Mouse (Mus musculus): Measurements from ENCODE around the gene Foxf2. TPM values are rescaled to one million over a fixed set of nuclear protein-coding genes. Genes with fewer than 3 reads are reported as not detected.

Foxf2 gene
- polyA plus RNA-seq (2015; fragmentation: Nextera tagmentation; extraction: Ambion mirVana) = 2.7 and 3.0 TPM in 2 replicates

- Histone ChIP-seq H3K4me2 (replicated peaks) (peak within 1 kb of the TSS; percentile 94), H3K4me3 (peak within 1 kb of the TSS; percentile 55), H3K36me3 (no peaks in the 10 kb centered on the region), H3K4me1 (peaks cover 37% of the 10 kb centered on the region), H3K27ac (no peak within 1 kb of the TSS), H3K9me3 (no peaks in the 10 kb centered on the region), H3K9ac (peak within 1 kb of the TSS; percentile 68), H3K27me3 (peaks cover 99% of the 10 kb centered on the region)
- no peak for ATAC-seq (ENCODE audit: low FRiP score, low read depth)
- under 1% methylated on average over 66 of the region's 74 CpGs for WGBS
These were observed at the start of gene Foxf2 for GRCm38 (mm10) chr13:31625333-31626101. Gene Foxf2, plus strand, starts transcription at chr13:31625816.

GRCm38 (mm10) chr13:31576696-31577095, 48.9 kb upstream of the Foxf2 start:
- WGBS = 17% methylated on average over 4 of the region's 4 CpGs
- Histone ChIP-seq H3K9me3 (no peaks in the 10 kb centered on the region), H3K27me3 (peaks cover 44% of the 10 kb centered on the region), H3K4me2 (replicated peaks) (no peak overlapping the region), H3K36me3 (no peaks in the 10 kb centered on the region), H3K9ac (no peak overlapping the region), H3K27ac (no peak overlapping the region), H3K4me3 (no peak overlapping the region), H3K4me1 (peaks cover 23% of the 10 kb centered on the region)
- no peak for ATAC-seq (ENCODE audit: low FRiP score, low read depth)

GRCm38 (mm10) chr13:31577576-31577975, 48.0 kb upstream of the Foxf2 start:
- Histone ChIP-seq H3K27me3 (peaks cover 42% of the 10 kb centered on the region), H3K36me3 (no peaks in the 10 kb centered on the region), H3K4me3 (no peak overlapping the region), H3K27ac (no peak overlapping the region), H3K4me2 (replicated peaks) (no peak overlapping the region), H3K9ac (no peak overlapping the region), H3K4me1 (peaks cover 23% of the 10 kb centered on the region), H3K9me3 (no peaks in the 10 kb centered on the region)
- 25% methylated on average over 6 of the region's 6 CpGs for WGBS
- ATAC-seq (ENCODE audit: low FRiP score, low read depth) = no peak

GRCm38 (mm10) chr13:31578389-31578788, 47.2 kb upstream of the Foxf2 start:
- 0 out of 2 replicates have a peak, but pooled peaks have one; percentile 32 for ATAC-seq (ENCODE audit: low FRiP score, low read depth)
- 18% methylated on average over 10 of the region's 10 CpGs for WGBS
- H3K9me3 ChIP-seq = no peaks in the 10 kb centered on the region
- peaks cover 36% of the 10 kb centered on the region for H3K27me3 ChIP-seq
- peak overlapping the region; percentile 19 for H3K4me2 ChIP-seq (replicated peaks)
- no peaks in the 10 kb centered on the region for H3K36me3 ChIP-seq
- H3K27ac ChIP-seq = no peak overlapping the region
- no peak overlapping the region for H3K9ac ChIP-seq
- peaks cover 23% of the 10 kb centered on the region for H3K4me1 ChIP-seq
- H3K4me3 ChIP-seq = no peak overlapping the region

- Histone ChIP-seq H3K4me1 (peaks cover 23% of the 10 kb centered on the region), H3K9ac (no peak overlapping the region), H3K4me2 (replicated peaks) (no peak overlapping the region), H3K9me3 (no peaks in the 10 kb centered on the region), H3K36me3 (no peaks in the 10 kb centered on the region), H3K27ac (no peak overlapping the region), H3K4me3 (no peak overlapping the region), H3K27me3 (peaks cover 25% of the 10 kb centered on the region)
- 62% methylated on average over 9 of the region's 9 CpGs for WGBS
- ATAC-seq (ENCODE audit: low FRiP score, low read depth) = no peak
These were observed 45.8 kb upstream of the Foxf2 start for GRCm38 (mm10) chr13:31579866-31580265.

- Histone ChIP-seq H3K9ac (no peak overlapping the region), H3K36me3 (no peaks in the 10 kb centered on the region), H3K4me2 (replicated peaks) (no peak overlapping the region), H3K27ac (no peak overlapping the region), H3K4me3 (no peak overlapping the region), H3K27me3 (peaks cover 14% of the 10 kb centered on the region; the same call in 1 of the 2 replicates), H3K4me1 (no peaks in the 10 kb centered on the region), H3K9me3 (no peaks in the 10 kb centered on the region)
- no peak for ATAC-seq (ENCODE audit: low FRiP score, low read depth)
- 84% methylated on average over 5 of the region's 5 CpGs for WGBS
These were observed 38.3 kb upstream of the Foxf2 start for GRCm38 (mm10) chr13:31587341-31587740.

DNA sequence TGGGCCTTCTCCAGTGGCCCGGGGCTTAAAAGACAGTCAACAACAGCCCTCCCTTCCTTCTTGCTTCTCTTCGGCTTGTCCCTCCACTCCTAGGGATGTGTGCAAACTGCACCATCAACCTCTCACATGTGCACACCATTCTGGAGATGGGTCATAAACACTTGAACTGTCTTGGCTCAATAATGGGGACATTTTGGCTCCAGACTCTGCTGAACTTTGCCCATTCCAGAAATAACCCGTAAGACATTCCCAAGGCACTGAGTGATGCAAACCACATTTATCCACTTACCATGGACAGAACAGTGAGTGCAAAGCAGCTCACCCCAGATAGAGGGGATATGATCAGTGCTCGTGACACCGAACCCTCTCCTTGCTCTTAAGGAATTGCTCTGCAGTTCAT, 26.0 kb upstream of the Foxf2 start:
- Histone ChIP-seq H3K4me1 (peaks cover 6% of the 10 kb centered on the region; the same call in 1 of the 2 replicates), H3K27me3 (peaks cover 19% of the 10 kb centered on the region; the same call in 1 of the 2 replicates), H3K9me3 (no peaks in the 10 kb centered on the region; the same call in 1 of the 2 replicates), H3K4me2 (replicated peaks) (no peak overlapping the region), H3K4me3 (no peak overlapping the region), H3K27ac (no peak overlapping the region), H3K9ac (no peak overlapping the region), H3K36me3 (no peaks in the 10 kb centered on the region)
- WGBS = 74% methylated on average over 5 of the region's 5 CpGs
- peak; percentile 51; the same call in 1 of the 2 replicates for ATAC-seq (ENCODE audit: low FRiP score, low read depth)

GRCm38 (mm10) chr13:31603964-31604363, 21.7 kb upstream of the Foxf2 start:
- WGBS = 25% methylated on average over 6 of the region's 6 CpGs
- peak; percentile 85; the same call in 1 of the 2 replicates for ATAC-seq (ENCODE audit: low FRiP score, low read depth)
- Histone ChIP-seq H3K36me3 (no peaks in the 10 kb centered on the region), H3K9ac (no peak overlapping the region), H3K4me3 (no peak overlapping the region), H3K4me2 (replicated peaks) (no peak overlapping the region), H3K27me3 (peaks cover 42% of the 10 kb centered on the region), H3K27ac (no peak overlapping the region), H3K4me1 (peaks cover 6% of the 10 kb centered on the region; the same call in 1 of the 2 replicates), H3K9me3 (no peaks in the 10 kb centered on the region)

DNA sequence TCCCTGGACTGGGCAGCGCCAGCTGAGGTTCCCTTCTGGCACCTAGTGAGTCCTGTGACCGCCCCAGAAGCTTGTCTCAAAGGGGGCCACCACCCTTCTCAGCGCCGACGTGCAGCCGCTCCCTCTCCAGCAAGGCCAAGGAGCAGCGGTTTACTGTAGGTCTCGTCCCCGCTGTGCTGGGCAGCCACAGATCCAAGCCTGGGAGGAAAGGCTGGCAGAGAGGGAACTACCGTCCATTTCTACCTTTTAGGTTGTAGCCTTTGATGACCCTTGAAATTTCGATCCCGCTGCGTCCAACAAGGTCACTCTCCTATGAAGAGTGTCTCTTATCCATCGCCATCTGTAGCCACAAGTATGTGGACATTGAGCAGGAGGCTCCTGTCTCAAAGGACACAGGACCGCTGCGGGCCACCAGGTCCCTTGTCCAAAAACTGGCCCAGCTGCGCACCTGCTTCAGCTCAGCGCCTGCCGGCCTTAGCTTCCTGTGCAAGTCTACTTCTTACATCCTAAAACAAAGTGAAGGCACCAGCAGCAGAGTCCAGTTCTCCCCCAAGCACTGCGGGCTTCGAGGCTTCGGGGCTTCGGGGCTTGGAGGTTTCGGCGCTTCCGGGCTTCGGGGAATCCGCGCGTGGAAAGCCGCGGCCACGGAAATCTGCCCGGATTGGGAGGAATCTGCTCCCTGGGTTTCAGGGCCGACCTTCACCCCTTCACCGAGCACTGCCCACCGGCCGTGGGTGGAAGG, 10.7 kb upstream of the Foxf2 start:
- WGBS = 2% methylated on average over 38 of the region's 38 CpGs
- Histone ChIP-seq H3K4me1 (peaks cover 22% of the 10 kb centered on the region), H3K4me2 (replicated peaks) (no peak overlapping the region)

DNA sequence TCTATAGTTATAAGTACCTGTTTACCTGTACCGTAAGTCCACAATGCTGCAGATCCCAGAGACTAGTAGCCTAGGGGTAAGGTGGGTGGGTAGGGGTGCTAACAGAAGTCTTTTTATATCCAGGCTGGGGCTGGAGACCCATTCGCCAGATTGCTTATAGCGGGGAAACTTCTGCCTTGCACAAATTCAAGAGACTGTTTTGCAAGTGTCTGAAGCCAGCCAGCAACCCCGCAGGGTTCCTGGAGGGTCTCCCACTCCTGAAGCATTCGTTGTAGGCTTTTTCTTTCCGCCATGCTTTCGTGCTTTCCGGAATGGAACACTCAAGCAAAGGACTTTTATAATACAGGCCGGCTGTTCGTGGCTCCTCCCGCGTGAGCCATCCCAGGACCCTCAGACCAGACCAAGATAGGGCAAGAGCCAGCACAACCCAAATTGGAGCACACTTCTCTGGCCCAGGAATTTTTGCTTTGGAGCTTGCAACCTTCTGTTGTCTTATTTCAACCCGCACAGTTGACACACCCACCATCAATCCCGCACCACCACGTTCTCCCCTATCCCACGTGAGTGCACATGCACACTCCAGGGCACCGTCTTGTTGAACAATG, 10.0 kb upstream of the Foxf2 start:
- Histone ChIP-seq H3K9ac (no peak overlapping the region), H3K27me3 (peaks cover 96% of the 10 kb centered on the region), H3K27ac (no peak overlapping the region), H3K4me1 (peaks cover 29% of the 10 kb centered on the region), H3K36me3 (no peaks in the 10 kb centered on the region), H3K9me3 (no peaks in the 10 kb centered on the region), H3K4me2 (replicated peaks) (0 out of 2 replicates have a peak overlapping the region, but pooled peaks have one; percentile 11), H3K4me3 (peak overlapping the region; percentile 0; the same call in 1 of the 2 replicates)
- no peak for ATAC-seq (ENCODE audit: low FRiP score, low read depth)
- WGBS = 2% methylated on average over 17 of the region's 17 CpGs

More for the DNA sequence above, 10.7 kb upstream of the Foxf2 start:
- H3K4me3 ChIP-seq = peak overlapping the region; percentile 0
- no peak overlapping the region for H3K27ac ChIP-seq
- H3K27me3 ChIP-seq = peaks cover 96% of the 10 kb centered on the region
- no peaks in the 10 kb centered on the region for H3K9me3 ChIP-seq
- ATAC-seq (ENCODE audit: low FRiP score, low read depth) = no peak
- H3K9ac ChIP-seq = no peak overlapping the region
- H3K36me3 ChIP-seq = no peaks in the 10 kb centered on the region

DNA sequence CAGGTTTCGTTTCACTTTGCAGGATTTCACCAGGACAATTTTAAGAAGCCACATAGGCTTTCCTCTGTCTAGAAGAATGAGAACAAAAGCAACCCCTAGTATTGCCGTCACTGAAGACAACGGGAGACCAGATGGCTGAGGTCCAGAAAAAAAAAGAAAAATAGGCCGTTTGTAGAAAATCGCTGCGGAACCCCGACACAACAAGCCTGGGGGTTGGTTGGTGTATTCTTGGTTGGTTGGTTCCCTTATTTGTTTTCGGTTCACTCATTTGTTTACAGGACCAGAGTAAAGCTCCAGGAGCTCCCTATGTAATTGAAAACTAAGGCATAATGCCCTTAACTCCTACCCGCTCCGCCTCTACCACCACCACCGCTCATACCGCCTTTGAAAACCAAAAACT, 7.6 kb upstream of the Foxf2 start:
- under 1% methylated on average over 12 of the region's 12 CpGs for WGBS
- Histone ChIP-seq H3K4me3 (peak overlapping the region; percentile 37), H3K36me3 (no peaks in the 10 kb centered on the region), H3K9ac (no peak overlapping the region), H3K9me3 (no peaks in the 10 kb centered on the region), H3K4me2 (replicated peaks) (peak overlapping the region; percentile 62), H3K27me3 (peaks cover 98% of the 10 kb centered on the region), H3K4me1 (peaks cover 29% of the 10 kb centered on the region), H3K27ac (no peak overlapping the region)
- ATAC-seq (ENCODE audit: low FRiP score, low read depth) = 0 out of 2 replicates have a peak, but pooled peaks have one; percentile 10

GRCm38 (mm10) chr13:31618416-31618815, 7.2 kb upstream of the Foxf2 start:
- Histone ChIP-seq H3K9me3 (no peaks in the 10 kb centered on the region), H3K4me2 (replicated peaks) (peak overlapping the region; percentile 62), H3K36me3 (no peaks in the 10 kb centered on the region), H3K4me3 (peak overlapping the region; percentile 37), H3K9ac (no peak overlapping the region), H3K27ac (no peak overlapping the region), H3K27me3 (peaks cover 98% of the 10 kb centered on the region), H3K4me1 (peaks cover 29% of the 10 kb centered on the region)
- WGBS = 1% methylated on average over 14 of the region's 14 CpGs
- ATAC-seq (ENCODE audit: low FRiP score, low read depth) = peak; percentile 22; the same call in 1 of the 2 replicates
